Mouse (Mus musculus) neutrophil, adult 59 days (primary cell): ENCODE results near the gene Eif3a. TPM values are rescaled to one million over a fixed set of nuclear protein-coding genes. Genes with fewer than 3 reads are reported as not detected.

Source experiments
- total RNA-seq, 2 experiments: library from RNA; stranded (reverse); gene quantifications; 1 replicate in 1 of 2; 2 replicates in 1 of 2; pipeline ENCODE4 v1.2.4; 2023

The Eif3a gene
- total RNA-seq, result 10 to 100 TPM; 93.4 to 97.1 TPM

GRCm38 (mm10) chr19:60790551-60791161 lies at the start of gene Eif3a:
Gene Eif3a, minus strand, starts transcription at chr19:60790658.

GRCm38 (mm10) chr19:60811098-60812035 lies 20.9 kb upstream of the Eif3a start, which contains the start of gene Fam45a:
Gene Fam45a, plus strand, starts transcription at chr19:60811585.

GRCm38 (mm10) chr19:60755438-60756191 lies 34.8 kb downstream of the Eif3a start, which contains the start of gene Nanos1:
Gene Nanos1, plus strand, starts transcription at chr19:60755987.

Other genes starting within 250 kb of the Eif3a start
- 10 to 100 TPM; 39.6 to 44.0 TPM for gene Cacul1, start 209.6 kb downstream of the Eif3a start, total RNA-seq
- 1 to 10 TPM; 2.4 to 3.1 TPM for gene Nanos1, start 34.7 kb downstream of the Eif3a start, total RNA-seq
- 10 to 100 TPM; 22.1 to 30.1 TPM for gene Fam45a, start 20.9 kb upstream of the Eif3a start, total RNA-seq
- 1 to 10 TPM in 1 of 2 experiments, under 1 TPM in 1; 0.77 to 1.1 TPM for gene Sfxn4, start 70.8 kb upstream of the Eif3a start, total RNA-seq
- gene Prdx3, start 83.9 kb upstream of the Eif3a start, total RNA-seq, result 10 to 100 TPM; 35.1 to 35.9 TPM
- 10 to 100 TPM; 26.2 to 33.2 TPM for gene Grk5, start 99.1 kb upstream of the Eif3a start, total RNA-seq